Mouse (Mus musculus): ENCODE data around the gene Fdx1. TPM values are rescaled to one million over a fixed set of nuclear protein-coding genes. Genes with fewer than 3 reads are reported as not detected.

Gene Fdx1
- polyA plus RNA-seq (2012; rRNA removed), result 31.4 and 42.0 TPM in 2 replicates

DNA sequence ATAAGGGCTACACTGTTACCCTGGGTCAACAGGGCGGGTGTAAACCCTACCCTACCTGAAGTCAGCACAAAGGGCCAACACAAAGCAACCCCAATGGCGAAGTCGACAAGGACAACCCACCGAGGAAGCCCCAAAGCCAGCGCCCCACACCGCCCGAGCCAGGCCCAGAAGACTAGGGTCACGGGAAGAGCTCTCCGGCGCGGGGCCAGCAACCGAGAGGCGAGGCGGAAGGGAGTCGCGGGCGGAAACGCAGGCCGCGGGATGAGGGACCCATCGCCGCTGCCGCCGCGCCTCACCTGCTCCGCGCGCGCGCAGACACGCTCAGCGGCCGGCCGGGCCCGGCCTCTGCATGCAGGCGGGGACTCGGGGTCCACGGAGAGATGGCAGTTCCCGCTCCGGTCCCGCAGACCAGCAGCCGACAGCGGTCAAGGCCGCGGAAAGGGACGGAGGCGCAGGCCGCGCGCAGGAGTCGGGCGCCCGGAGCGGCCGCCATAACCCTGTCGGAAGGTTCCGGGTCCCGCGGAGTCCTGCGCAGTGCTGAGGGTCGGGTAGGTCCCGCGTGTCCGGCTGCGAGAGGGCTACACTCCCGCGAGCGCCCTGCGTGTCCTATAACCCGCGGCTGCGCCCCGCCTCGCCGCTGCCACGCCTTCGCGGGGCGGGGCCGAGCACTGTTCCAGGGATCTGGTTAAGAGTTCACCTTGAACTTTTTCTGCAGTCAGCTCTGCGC, at the start of gene Fdx1:
Fdx1 (minus strand) TSS at position 582 of the 727 bp plus-strand sequence.
- WGBS, result under 1% methylated on average over 81 of the region's 81 CpGs
- DNase-seq (ENCODE audit: low read depth, low spot score), result peak; percentile 57

DNA sequence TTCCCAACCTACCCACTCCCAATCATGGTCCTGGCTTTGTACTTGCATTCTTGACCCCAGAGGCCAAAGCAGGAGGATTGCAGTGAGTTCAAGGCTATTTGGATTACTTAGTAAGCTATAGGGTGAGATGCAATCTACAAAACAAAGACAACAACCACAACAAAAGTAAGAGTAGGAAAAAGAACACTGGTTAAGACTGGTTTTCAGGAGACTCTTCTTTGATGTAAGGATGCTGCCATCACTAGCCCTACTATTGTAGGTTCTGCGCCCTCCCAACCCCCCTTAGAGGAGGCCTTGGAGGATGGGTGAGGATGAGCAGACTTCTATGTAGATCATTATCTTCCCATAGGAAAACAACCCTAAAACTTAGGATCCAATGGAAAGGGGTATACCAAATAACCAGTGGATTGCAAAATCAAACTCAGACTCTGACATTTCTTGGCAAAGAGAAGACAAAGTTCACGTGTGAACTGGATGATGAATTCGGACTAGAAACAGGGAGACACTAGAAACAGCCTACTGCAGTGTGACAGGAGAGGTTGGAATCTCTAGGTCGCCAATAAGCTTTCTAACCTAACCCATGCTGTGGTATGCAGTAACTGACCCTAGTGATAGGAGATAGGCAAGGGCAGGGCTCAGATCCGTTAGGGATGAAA, 49.6 kb upstream of the Fdx1 start:
- 78% methylated on average over 5 of the region's 5 CpGs for WGBS
- no peak for DNase-seq (ENCODE audit: low read depth, low spot score)

DNA sequence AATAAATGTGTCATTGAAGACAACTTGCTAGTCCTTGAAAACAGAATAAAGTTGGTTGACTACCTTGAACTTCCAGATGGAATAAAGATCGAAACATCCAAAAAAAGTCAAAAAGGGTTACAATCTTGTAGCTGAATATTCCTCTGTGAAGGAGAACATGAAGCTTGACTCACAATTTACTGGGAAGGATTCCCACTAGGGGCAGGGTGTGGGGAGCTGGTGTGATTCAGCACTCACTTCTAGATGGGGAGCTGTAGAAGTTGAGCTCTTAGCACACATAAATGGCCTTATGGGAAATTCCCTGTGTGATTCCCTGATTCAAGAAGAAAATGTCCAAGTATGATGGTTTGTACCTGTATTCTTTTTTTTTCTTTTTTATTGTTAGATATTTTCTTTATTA, 49.0 kb upstream of the Fdx1 start:
- 91% methylated on average over 1 of the region's 1 CpGs for WGBS
- DNase-seq (ENCODE audit: low read depth, low spot score), result no peak

DNA sequence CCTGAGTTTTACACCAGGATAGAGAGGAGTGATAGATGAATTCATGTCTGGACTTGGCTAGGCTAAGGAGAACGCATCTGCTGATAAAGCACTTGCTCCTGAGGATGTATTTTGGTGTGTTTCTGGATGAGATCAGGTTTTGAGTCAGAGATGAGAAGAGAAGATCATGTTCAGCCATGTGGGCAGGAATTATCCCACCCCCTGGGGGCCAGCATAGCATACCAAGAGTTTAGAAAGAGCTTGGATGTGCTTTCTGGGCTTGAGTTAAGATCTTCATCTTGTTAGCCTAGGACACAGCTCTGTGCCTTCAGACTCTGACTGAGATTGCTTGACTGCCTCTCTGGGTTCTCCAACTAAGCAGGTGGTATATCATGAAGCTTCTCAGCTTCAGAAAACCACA, 45.2 kb upstream of the Fdx1 start:
- 75% methylated on average over 1 of the region's 1 CpGs for WGBS
- no peak for DNase-seq (ENCODE audit: low read depth, low spot score)

DNA sequence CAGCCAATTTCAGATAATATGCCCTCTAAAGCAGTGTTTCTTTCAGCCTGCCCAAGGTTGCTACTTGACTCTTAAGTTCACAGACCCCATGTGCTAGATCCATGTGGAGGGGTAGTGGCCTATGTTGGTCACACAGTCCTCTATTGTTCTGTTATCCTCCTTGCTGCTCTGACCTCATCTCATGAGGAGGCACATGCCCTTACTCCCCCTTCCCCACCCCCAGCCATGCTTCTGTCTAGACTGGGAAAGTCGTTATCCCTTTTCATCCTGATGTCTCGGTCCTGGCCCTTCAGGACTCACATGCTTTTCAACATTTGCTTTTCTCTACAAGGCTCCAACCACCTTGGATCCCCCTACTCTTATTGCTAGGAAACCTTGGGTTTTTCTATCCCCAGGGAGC, 44.0 kb upstream of the Fdx1 start:
- WGBS, result 62% methylated on average over 2 of the region's 2 CpGs
- no peak for DNase-seq (ENCODE audit: low read depth, low spot score)

DNA sequence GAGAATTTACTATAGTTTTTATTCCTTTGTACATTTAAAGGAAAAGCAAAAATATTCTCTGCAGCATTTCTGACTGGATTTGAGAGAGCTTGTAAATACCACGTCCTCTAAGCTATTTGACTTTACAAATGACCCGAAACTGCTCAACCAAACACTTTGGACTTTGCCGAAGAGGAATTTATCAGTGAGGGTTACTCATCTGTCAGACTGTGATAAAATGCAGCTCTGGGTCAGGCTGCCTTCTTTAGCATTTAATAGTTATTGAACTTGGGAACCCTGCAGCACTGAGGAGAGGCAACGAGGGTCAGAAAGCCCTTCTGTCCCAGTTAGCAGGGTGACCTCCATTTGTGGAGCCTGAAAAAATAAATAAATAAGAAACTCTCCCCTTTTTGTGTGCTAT, 40.1 kb upstream of the Fdx1 start:
- DNase-seq (ENCODE audit: low read depth, low spot score), result no peak
- 32% methylated on average over 4 of the region's 4 CpGs for WGBS

- DNase-seq (ENCODE audit: low read depth, low spot score), result no peak
- 43% methylated on average over 5 of the region's 5 CpGs for WGBS
Observed at GRCm38 (mm10) chr9:51995331-51996099, 32.2 kb upstream of the Fdx1 start.

GRCm38 (mm10) chr9:51994636-51995260, 31.4 kb upstream of the Fdx1 start:
- DNase-seq (ENCODE audit: low read depth, low spot score), result no peak
- 73% methylated on average over 5 of the region's 5 CpGs for WGBS

- no peak for DNase-seq (ENCODE audit: low read depth, low spot score)
- WGBS, result 79% methylated on average over 4 of the region's 4 CpGs
Observed at GRCm38 (mm10) chr9:51993486-51994275, 30.3 kb upstream of the Fdx1 start.

DNA sequence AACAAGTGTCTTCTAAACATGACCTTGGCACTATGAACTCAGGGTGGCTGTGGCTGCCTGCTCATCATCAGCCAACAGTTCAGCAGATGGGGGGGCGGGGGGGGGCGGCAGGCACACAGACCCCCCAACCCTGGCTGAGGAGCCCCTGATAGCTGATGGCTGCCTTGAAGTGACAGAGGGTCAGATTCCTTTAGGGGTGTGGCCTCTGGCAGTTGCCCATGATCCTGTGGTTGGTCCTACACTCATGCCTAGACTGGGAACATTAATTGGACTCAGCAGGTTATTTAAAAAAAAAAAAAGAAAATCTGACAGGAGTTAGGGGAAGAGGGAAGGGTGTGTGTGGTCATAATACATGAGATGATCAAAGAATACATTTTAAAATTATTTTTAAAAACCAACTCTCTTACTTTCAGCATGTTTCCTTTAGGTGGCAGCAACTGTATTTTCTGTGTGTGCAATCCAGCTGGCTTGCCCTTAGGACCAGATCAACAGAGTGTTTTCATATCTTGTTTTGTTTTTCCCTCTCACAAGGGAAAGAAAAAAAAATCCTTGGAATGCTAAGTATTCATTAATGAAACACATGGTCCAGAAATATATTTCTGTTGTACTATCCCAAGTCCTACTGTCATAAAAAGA, 28.0 kb upstream of the Fdx1 start:
- WGBS, result 26% methylated on average over 2 of the region's 2 CpGs
- no peak for DNase-seq (ENCODE audit: low read depth, low spot score)

DNA sequence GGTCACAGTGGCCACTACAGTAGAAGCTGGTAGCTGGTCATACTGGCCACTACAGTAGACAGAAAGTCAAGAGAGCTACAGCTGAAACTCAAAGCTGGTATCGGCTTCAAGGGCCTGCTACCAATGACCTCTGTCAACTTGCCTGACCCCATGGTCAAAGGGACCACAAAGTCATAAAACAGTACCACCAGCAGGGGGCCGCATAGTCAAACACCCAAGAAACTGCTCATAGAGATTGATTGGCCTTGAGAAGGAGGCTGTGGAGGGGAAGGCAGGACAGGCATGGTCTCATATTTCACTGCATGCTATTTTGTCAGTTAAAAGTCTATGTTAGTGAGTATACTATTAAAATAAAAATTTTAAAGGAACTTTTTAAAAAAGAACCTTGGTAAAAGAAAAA, 27.5 kb upstream of the Fdx1 start:
- DNase-seq (ENCODE audit: low read depth, low spot score), result no peak
- WGBS, result 30% methylated on average over 2 of the region's 2 CpGs

DNA sequence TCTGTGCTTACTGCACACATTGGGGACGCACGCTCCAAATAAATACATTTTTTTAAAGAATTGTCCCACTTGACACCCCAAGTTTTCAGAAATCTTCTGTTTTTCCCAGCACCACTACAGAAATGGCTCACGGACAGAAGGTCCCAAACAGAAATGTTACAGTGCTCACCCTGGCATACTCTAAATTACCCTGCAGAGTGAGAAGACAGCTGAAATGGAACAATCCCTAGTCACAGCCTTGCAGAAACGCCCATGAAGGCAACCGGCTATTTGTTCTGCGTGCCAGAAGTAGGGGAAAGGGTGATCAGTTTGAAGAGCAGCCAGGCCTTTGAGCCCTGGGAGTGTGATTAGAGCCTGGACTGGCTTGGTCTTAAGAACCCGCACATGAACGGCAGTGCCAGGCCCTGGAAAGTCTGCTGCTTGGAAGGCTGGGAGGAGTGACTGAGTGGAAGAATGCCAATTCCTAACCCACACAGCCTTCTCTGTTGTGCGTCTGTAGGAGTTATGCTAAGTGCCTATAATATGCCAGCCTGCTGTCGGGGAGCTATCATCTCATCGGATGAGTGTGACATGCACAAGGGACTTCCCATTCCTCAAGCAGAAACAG, 22.2 kb upstream of the Fdx1 start:
- WGBS, result 51% methylated on average over 11 of the region's 11 CpGs
- no peak for DNase-seq (ENCODE audit: low read depth, low spot score)

DNA sequence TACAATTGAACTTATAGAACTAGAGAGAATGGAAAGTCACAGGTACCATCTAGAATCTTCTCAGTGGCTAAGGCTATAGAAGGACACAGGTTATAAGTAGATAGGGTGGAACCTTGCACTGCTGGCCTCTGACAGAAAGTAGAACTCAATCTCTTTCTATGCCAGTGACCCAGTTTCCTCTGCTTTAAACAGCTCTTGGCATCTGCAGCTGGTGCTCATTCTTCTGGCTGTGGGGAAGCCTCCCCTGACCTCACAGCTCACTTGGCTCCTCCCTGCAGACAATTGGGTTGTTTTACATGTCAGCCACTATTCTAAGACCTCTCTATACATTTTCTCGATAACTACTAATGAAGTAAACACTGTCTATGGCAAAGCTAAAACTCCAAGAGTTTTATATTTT, 17.8 kb upstream of the Fdx1 start:
- DNase-seq (ENCODE audit: low read depth, low spot score), result no peak
- 62% methylated on average over 1 of the region's 1 CpGs for WGBS

DNA sequence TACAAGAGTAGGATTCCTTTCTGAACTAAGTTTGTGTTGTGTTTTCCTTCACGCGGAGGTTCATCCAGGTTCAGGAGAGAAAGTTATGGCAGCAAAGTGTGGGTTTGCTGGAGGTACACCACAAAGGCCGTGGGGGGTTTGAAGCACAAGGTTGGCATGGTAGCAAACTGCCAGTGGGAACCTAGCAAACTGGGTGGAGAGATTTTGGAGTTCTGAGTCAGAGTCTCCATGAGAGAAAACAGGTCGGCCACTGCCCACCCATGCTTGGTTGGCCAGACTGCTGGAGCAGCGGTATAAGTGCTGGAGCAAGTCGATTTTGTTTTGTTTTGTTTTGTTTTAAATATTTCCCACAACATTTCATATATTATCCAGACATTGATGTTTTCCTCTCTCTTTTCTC, 15.9 kb upstream of the Fdx1 start:
- WGBS, result 91% methylated on average over 6 of the region's 6 CpGs
- no peak for DNase-seq (ENCODE audit: low read depth, low spot score)

DNA sequence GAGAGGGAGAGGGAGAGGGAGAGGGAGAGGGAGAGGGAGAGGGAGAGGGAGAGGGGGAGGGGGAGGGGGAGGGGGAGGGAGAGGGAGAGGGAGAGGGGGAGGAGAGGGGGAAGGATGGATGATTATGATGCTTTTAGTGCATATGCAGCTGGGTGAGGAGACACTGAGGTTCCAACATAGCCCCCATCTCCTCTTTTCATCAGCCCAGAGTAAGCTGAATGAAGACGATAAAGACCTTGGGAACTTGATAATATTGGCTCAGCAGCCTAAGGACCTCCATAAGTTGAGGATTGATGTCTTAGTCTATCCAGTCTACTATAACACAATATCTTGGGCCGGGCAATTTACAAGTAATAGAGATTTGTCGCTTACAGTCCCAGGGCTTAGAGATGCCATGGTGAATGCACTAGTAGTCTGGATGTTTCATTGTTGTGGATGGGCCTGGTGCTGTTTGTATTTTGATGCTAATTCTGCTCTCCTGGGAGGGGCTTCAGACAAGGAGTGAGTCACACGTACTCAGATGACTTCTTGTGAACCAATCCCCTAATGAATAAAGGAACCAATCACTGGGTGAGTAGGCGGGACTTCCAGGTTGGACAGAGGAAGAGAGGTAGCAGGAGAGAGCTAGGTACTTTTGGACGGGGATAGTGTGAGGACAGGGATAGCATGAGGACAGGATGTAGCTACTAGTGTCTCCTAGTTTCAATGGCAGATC, 15.3 kb upstream of the Fdx1 start:
- 80% methylated on average over 6 of the region's 6 CpGs for WGBS
- no peak for DNase-seq (ENCODE audit: low read depth, low spot score)

- 30% methylated on average over 5 of the region's 5 CpGs for WGBS
- DNase-seq (ENCODE audit: low read depth, low spot score), result no peak
Observed at GRCm38 (mm10) chr9:51977439-51978000, 14.2 kb upstream of the Fdx1 start.

GRCm38 (mm10) chr9:51974871-51975270, 11.5 kb upstream of the Fdx1 start:
- WGBS, result 71% methylated on average over 4 of the region's 4 CpGs
- no peak for DNase-seq (ENCODE audit: low read depth, low spot score)

DNA sequence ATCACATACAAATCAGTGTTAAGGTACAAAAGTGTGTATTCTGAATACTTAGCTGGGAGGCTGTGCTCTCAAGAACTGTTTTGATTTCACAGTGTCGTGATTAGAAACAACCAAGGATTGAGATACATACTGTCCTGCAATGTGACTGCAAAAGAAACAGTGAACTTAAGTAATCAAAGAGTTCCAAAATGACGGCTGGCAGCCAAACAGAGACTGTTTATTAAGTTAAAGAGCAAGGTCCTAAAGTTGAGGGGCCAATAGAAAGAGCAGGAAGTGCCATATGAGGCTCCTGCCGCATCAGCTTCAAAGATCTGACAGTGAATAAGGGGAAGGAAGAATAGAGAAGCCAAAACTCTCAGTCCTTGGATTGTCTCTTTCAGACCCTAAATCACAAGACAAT, 10.5 kb upstream of the Fdx1 start:
- WGBS, result 28% methylated on average over 3 of the region's 3 CpGs
- no peak for DNase-seq (ENCODE audit: low read depth, low spot score)
